Mouse (Mus musculus) stomach, embryonic 16.5 days (tissue): Measurements from ENCODE around the gene Nhej1. TPM values are rescaled to one million over a fixed set of nuclear protein-coding genes. Genes with fewer than 3 reads are reported as not detected.
A peak's percentile ranks its signal among the peaks of the same experiment; 100 is the strongest.

Source experiments
- ATAC-seq: fragments of 200-750 bp; cut with Nextera tagmentation; 2 replicates; pipeline ENCODE4 v1.8.0; 2017; ENCODE audit warnings: moderate number of reproducible peaks, moderate TSS enrichment; ENCODE audit not compliant: insufficient read depth, low FRiP score
- H3K27ac ChIP-seq: fragments of 300-500 bp; sonication (generic); 2 replicates; pipeline ENCODE4 v1.5.1; 2014; ENCODE audit warnings: low read length
- H3K27me3 ChIP-seq: fragments of 300-500 bp; sonication (generic); 2 replicates; pipeline ENCODE4 v1.6.1; 2014; ENCODE audit warnings: low read length, control low read depth, mixed read lengths; ENCODE audit not compliant: control insufficient read depth, insufficient read depth
- H3K36me3 ChIP-seq: fragments of 300-500 bp; sonication (generic); 2 replicates; pipeline ENCODE4 v1.6.1; 2014; ENCODE audit warnings: low read length; ENCODE audit not compliant: control insufficient read depth, insufficient read depth
- H3K4me1 ChIP-seq: fragments of 300-500 bp; sonication (generic); 2 replicates; pipeline ENCODE4 v1.6.1; 2014; ENCODE audit warnings: low read length, control low read depth, mixed read lengths; ENCODE audit not compliant: control insufficient read depth, insufficient read depth
- H3K4me2 ChIP-seq: fragments of 300-500 bp; sonication (generic); 2 replicates; pipeline ENCODE4 v1.6.1; 2014; ENCODE audit warnings: low read depth, low read length, mixed read lengths
- H3K4me3 ChIP-seq: fragments of 300-500 bp; sonication (generic); replicated peaks from 2 replicates; pipeline ENCODE4 v1.5.1; 2014; ENCODE audit warnings: mild to moderate bottlenecking, low read length
- H3K9ac ChIP-seq: fragments of 300-500 bp; sonication (generic); 2 replicates; pipeline ENCODE4 v1.6.1; 2014; ENCODE audit warnings: low read length
- H3K9me3 ChIP-seq: fragments of 300-500 bp; sonication (generic); replicated peaks from 2 replicates; pipeline ENCODE4 v1.6.1; 2016; ENCODE audit warnings: low read length, control low read depth; ENCODE audit not compliant: control insufficient read depth
- WGBS: fragments of 180-500 bp; shearing (Covaris S2); extraction: QIAGEN DNeasy Blood & Tissue Kit; methylation state at CpG from one replicate; pipeline ENCODE4 v1.1.7; 2014; 5-methylcytosine and 5-hydroxymethylcytosine counted together
- polyA plus RNA-seq: library from polyadenylated mRNA; unstranded; fragments of >200 nt; fragmentation: Nextera tagmentation; extraction: Ambion mirVana; gene quantifications from 2 replicates; pipeline ENCODE4 v1.2.1, GENCODE M21; 2015

The Nhej1 gene
- polyA plus RNA-seq, 1 experiment from 2014 or later: 7.6 TPM

DNA sequence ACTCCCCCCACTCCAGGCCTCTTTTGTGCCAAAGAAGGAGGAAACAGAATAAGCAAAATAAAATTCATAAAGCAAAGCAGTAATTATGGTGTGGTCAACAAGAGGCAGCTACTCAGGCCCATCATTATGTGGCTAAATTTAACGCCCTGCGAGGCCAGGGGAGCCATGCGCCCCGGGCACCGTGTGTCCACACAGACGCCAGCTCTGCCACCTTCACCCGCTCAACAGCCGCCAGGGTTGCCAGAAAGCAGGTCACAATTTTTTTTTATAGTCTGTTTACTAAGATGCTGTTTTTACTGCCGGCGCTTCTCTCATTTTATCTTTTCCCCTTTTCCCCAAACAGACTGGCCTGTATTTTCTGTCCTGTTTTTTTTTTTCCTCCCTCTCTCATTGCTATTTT lies 93.0 kb downstream of the Nhej1 start:
- no peak for ATAC-seq
- Histone ChIP-seq H3K4me3 (no peak overlapping the region), H3K4me1 (no peaks in the 10 kb centered on the region), H3K9me3 (no peaks in the 10 kb centered on the region), H3K9ac (no peak overlapping the region), H3K36me3 (no peaks in the 10 kb centered on the region), H3K27me3 (no peaks in the 10 kb centered on the region), H3K4me2 (no peak overlapping the region), H3K27ac (no peak overlapping the region)
- WGBS: 91% methylated on average over 10 of the region's 10 CpGs

DNA sequence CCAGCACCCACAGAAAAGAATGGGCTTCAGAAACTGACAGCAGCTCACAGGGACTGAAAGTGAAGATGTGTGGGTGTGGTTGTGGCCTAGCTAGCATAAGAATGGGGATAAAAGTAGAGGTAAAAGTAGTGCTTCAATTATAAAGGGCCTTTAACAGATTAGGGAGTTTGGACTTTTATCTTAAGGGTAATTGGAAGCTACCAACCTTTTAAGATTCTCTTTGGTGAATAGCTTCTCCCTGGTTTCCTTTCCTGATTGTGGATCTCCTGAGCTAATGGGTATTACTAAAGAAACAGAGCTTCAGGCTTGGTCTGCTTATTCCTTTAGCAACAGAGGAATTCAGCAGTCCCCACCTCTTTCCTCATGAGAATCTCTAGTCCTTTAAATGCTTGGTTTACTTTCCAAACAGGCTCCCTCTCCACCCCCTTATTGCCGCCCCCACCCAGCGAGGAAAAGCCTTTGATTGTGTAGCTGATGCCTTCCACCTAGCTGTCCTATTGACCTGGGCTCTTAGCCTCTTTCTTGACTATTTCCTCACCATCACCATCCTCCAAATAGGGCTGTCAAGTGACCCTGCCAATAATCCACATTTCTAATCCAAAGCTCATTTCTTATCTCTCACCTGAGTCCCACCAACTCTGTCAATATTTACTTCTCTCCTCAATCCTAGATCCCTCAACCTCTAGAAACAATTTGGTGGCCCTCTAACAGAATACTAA lies 97.8 kb downstream of the Nhej1 start:
- Histone ChIP-seq H3K27ac (no peak overlapping the region), H3K4me2 (no peak overlapping the region), H3K9me3 (no peaks in the 10 kb centered on the region), H3K9ac (no peak overlapping the region), H3K4me3 (no peak overlapping the region), H3K27me3 (no peaks in the 10 kb centered on the region), H3K36me3 (no peaks in the 10 kb centered on the region), H3K4me1 (no peaks in the 10 kb centered on the region)
- WGBS: 29% methylated on average over 2 of the region's 2 CpGs
- no peak for ATAC-seq

DNA sequence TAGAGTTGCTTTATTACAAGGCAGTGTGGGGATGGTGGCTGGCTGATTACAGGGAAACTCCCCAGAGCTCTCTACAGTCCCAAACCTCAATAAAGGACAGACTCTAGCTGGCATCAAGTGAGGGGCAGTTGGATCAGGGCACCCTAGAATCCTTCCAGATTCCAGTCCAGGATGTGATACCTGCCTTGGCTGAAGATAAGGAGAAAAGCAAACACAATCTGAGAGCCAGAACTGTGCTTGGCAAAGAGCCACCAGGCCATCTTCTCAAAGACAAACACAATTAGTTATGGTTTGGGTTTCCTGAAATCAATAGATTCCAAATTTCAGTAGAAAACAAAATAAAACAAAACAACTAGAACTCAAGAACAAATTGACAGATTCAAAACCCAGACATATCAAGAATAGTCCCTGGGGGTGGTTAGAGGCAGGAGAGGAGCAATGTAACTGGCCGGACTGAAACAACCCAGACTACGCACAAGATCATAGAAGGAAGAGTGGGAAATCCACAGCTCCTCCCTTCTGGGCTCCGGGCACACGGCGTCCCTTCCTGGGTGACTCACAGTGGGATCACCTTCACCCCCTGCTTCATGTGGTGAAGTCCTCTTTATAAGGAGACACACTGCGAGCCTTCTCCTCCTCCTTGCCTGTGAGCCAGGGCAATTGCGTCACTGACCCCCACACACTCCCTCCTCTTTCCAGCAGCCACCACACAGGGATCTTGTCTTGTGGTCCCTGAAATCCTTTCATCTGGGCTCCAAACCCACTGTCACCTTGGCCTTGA lies 100.4 kb downstream of the Nhej1 start:
- 0 out of 2 replicates have a peak, but pooled peaks have one; percentile 21 for ATAC-seq
- Histone ChIP-seq H3K27me3 (no peaks in the 10 kb centered on the region), H3K4me2 (no peak overlapping the region), H3K9me3 (no peaks in the 10 kb centered on the region), H3K9ac (no peak overlapping the region), H3K4me1 (no peaks in the 10 kb centered on the region), H3K27ac (no peak overlapping the region), H3K36me3 (no peaks in the 10 kb centered on the region), H3K4me3 (no peak overlapping the region)
- 66% methylated on average over 7 of the region's 7 CpGs for WGBS

DNA sequence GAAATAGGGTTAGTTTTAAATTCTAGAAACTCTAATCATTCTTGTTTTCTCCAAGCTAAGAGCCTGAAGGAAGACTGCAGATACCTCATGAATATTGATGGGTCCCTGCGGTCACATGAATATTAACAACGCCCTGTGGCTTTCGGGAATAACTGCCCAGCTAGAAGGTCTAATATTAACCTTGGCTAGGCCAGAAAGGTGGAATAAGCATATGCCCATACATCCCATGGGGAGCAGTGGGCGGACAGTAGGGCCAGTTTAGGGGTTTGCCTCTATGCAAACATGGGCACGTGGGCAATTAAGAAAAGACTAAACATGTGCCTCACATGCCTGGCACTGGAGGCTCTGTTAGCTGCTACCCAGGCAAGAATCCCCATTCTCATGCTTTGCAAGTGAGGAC lies 102.8 kb downstream of the Nhej1 start:
- Histone ChIP-seq H3K4me3 (no peak overlapping the region), H3K4me2 (no peak overlapping the region), H3K27me3 (no peaks in the 10 kb centered on the region), H3K4me1 (no peaks in the 10 kb centered on the region), H3K36me3 (no peaks in the 10 kb centered on the region), H3K9me3 (no peaks in the 10 kb centered on the region), H3K9ac (no peak overlapping the region), H3K27ac (no peak overlapping the region)
- WGBS: 74% methylated on average over 5 of the region's 5 CpGs
- no peak for ATAC-seq

DNA sequence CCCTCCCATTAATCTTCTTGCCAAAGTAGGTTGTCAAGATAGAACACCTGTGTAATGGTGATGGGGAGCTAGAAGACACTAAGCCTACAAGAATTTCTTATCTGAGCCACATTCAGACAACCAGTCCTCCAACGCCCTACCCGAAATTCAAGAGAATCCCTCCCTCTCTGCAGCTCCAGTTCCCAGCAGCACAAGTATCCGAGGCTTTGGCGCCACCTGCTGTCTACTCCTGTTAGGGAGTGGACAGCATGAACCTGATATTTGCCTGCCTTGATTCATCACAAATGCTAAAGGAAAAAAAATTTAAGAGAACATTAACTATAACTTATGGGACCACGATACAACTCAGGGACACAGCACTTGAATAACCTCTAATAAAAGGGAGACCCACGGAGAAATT lies 108.2 kb downstream of the Nhej1 start:
- Histone ChIP-seq H3K36me3 (no peaks in the 10 kb centered on the region), H3K4me3 (no peak overlapping the region), H3K27me3 (no peaks in the 10 kb centered on the region), H3K27ac (0 out of 2 replicates have a peak overlapping the region, but pooled peaks have one; percentile 89), H3K4me2 (no peak overlapping the region), H3K4me1 (peaks cover 21% of the 10 kb centered on the region), H3K9me3 (no peaks in the 10 kb centered on the region), H3K9ac (no peak overlapping the region)
- 2% methylated on average over 6 of the region's 6 CpGs for WGBS
- ATAC-seq: peak; percentile 28; the same call in 1 of the 2 replicates

DNA sequence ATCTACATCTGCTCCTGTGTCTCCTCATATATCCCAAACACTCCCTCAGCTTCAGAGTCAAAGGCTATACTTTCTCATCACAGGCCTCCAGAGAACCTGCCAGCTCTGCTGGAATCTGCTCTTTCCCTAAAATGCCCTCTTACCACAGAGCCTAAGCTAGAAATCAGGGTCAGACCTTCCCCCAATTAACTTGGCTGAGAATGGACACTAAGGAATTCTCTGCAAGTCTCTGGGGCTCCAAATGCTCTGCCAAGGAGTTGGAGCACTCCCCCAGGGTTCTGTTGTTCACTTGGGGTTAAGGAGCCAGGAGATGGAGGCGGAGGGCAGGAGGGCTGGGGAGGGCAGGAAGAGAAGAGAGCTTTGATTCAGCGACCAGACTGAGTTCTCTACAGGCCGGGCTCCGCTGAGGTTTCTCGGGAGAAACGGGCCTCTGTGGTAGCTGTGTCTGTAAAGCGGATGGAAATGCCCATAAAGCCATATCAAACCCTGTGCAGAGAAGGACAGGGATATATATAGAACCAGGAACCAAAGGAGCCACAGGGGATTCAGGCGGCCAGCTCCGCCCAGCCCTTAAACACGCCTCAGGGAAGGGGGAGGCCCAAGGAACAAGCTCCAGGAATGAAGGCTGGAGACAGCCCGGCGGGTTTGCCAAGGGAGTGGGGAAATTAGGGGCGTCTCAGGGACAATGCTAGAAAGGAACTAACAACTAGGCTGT lies 109.3 kb downstream of the Nhej1 start:
- H3K36me3 ChIP-seq: no peaks in the 10 kb centered on the region
- 0 out of 2 replicates have a peak overlapping the region, but pooled peaks have one; percentile 0 for H3K4me3 ChIP-seq
- peaks cover 21% of the 10 kb centered on the region for H3K4me1 ChIP-seq
- peak; percentile 81 for ATAC-seq
- peak overlapping the region; percentile 89 for H3K27ac ChIP-seq
- peak overlapping the region; percentile 28; the same call in 1 of the 2 replicates for H3K4me2 ChIP-seq
- 0 out of 2 replicates have a peak overlapping the region, but pooled peaks have one; percentile 6 for H3K9ac ChIP-seq
- WGBS: 26% methylated on average over 13 of the region's 13 CpGs
- H3K9me3 ChIP-seq: no peaks in the 10 kb centered on the region
- H3K27me3 ChIP-seq: no peaks in the 10 kb centered on the region

DNA sequence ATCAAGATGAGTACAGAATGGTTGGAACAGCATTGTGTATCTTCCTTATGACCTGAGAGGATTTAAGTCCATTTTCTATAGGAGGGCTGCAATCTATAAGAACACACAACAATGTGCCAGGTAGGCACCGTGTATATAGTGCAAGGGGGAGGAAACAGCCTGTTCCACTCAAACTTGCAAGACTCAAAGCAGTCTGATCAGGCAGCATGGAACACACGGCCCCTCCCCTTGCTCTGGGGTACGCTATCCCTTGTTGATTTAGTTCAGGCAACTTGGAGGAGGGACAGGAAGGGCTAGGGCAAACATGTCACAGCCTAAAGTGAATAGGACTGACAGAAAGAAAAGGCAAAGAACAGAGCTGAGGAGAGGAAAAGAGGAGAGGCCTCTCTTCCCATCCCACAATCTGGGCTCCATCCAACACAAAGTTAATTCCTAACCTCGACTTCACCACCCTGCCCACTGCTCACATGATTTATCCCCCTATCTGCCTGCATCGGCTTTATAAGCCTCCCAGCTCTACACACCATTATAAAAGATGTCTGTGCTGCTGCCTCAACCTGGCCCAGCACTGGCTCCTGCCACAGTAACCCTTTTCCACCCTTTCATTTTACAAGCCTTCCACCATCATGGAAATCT lies 110.7 kb downstream of the Nhej1 start:
- H3K36me3 ChIP-seq: no peaks in the 10 kb centered on the region
- no peaks in the 10 kb centered on the region for H3K27me3 ChIP-seq
- no peak overlapping the region for H3K9ac ChIP-seq
- peaks cover 21% of the 10 kb centered on the region for H3K4me1 ChIP-seq
- H3K4me3 ChIP-seq: no peak overlapping the region
- no peak overlapping the region for H3K4me2 ChIP-seq
- ATAC-seq: peak; percentile 86
- H3K27ac ChIP-seq: peak overlapping the region; percentile 89
- WGBS: 22% methylated on average over 5 of the region's 5 CpGs
- no peaks in the 10 kb centered on the region for H3K9me3 ChIP-seq

DNA sequence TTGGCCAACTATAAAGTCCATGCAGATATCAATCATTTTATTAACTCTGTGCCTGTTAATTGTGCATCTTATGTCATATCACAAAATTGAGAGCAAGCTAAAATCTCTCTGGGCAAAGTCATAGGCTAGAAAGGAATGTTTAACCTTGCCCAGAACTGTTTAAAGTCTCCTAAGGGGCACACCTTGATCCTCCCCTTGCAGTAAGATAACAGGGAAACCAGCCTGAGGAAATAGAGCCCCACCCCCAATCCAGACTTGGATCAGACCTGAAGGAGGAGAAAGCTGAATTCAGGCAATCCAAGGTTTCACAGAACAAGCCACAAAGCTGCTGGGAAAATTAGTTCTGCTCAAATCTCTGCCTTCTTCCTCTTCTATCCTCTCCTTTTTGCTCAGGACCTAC lies 114.2 kb downstream of the Nhej1 start:
- peak; percentile 61; the same call in 1 of the 2 replicates for ATAC-seq

More for the DNA sequence above, 114.2 kb downstream of the Nhej1 start:
- H3K27ac ChIP-seq: peak overlapping the region; percentile 49; the same call in 1 of the 2 replicates
- no peaks in the 10 kb centered on the region for H3K9me3 ChIP-seq
- no peak overlapping the region for H3K4me3 ChIP-seq
- H3K4me1 ChIP-seq: peaks cover 16% of the 10 kb centered on the region
- H3K4me2 ChIP-seq: no peak overlapping the region
- H3K27me3 ChIP-seq: no peaks in the 10 kb centered on the region
- no peak overlapping the region for H3K9ac ChIP-seq
- no peaks in the 10 kb centered on the region for H3K36me3 ChIP-seq
